Mouse (Mus musculus) liver, adult 2 months (tissue): ENCODE measurements at regions not wholly inside any gene's neighbourhood (a gene's known extent, or its start where the extent isn't known, plus 50 kb on each side); places are given as distances from the start of the nearest gene placed in this dataset.

ENCODE experiments used
- CTCF ChIP-seq: fragments of 200-500 bp; IDR thresholded peaks from 2 replicates; pipeline ENCODE4 v1.5.1; 2011; ENCODE audit warnings: low read depth, low read length, control low read depth
- POLR2A ChIP-seq: fragments of 200-500 bp; IDR thresholded peaks from 2 replicates; pipeline ENCODE4 v1.6.1; 2011; ENCODE audit warnings: low read length, control low read depth; ENCODE audit not compliant: insufficient read depth; ENCODE audit errors: extremely low read depth

- TF ChIP-seq POLR2A (no peak), CTCF (no peak)
Observed at GRCm38 (mm10) chr2:92721951-92722350, 122.4 kb downstream of the Chst1 start.
